Mouse (Mus musculus) erythroblast, embryonic 14.5 days (primary cell): ENCODE data around the gene Spta1.

ENCODE experiments used
- GATA1 ChIP-seq: IDR thresholded peaks from 2 replicates; pipeline ENCODE4 v1.6.1; 2012; ENCODE audit warnings: low read length, inconsistent platforms, mixed read lengths
- TAL1 ChIP-seq: IDR thresholded peaks from 3 replicates; pipeline ENCODE4 v1.6.1; 2012; ENCODE audit warnings: low read length, inconsistent platforms, mixed read lengths

DNA sequence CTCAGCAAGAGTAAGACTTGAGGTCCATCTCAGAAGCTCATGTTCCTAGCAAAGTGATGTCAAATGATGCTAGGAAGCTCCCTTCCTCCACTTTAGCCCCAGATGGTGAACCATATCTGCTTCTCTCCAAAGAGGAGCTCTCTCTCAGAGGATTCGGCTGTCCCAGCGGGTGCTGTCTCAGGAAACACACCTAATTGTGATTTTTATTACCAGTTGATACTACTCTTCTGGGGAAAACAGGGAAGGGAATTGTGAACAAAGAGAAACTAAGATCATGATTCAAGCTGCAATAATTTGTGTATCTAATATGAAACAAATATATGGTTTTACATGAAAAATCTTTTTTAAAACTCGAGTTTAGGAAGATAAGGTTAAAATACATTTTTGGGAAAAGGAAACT lies 79.4 kb downstream of the Spta1 start, which contains the start of gene Olfr419:
- TF ChIP-seq GATA1 (no peak), TAL1 (no peak)
